9 mouse cellular contexts compared by ENCODE assay signal in the genomic region with DNA sequence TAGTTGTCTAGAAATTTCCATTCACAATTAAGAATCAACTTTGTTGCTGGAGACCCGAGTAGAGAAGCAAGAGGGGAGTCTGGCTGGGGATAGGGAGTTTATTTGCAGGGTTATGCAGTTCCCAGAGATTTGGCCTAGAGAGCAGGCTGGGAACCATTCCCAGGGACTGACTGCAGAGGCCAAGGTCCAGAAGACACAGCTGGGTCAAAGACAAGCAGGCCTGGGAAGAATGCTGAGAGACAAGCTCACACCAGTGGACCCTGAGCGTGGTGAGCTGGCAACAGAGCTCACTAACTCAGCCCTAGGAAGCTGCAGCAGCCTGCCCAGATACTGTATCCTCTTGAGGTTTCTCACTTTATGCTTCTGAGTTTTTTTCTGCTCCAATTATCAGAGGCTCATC.
DNase-seq lines count a peak whose midpoint lies in the region; TF ChIP-seq lines count a peak whose summit lies in the region.
"Had no signal": no experiment of that assay in that cellular context is flagged by ENCODE, and none has a peak within 500 bp of the region (broad histone marks: within the 10 kb centered on the region; RNA-seq: fewer than 3 reads in every experiment).

No protein-coding gene starts in this region.

- intact Hi-C loops in left cerebral cortex, postnatal 4 days (cut with DNase I) = no loop called here
- intact Hi-C loops in left cerebral cortex, adult 2 months (cut with DNase I) = no loop called here
- intact Hi-C loops in heart, postnatal 25 days (cut with DNase I) = no loop called here

- H3K27ac ChIP-seq in left cerebral cortex, adult 2 months = no peak overlapping the region
- H3K27ac ChIP-seq: hindbrain, embryonic 15.5 days had no signal

- H3K4me3 ChIP-seq in left cerebral cortex, adult 2 months = no peak overlapping the region
- H3K4me3 ChIP-seq: hindbrain, embryonic 15.5 days had no signal

- TF ChIP-seq CTCF in left cerebral cortex, adult 2 months (IDR thresholded peaks at IDR 0.05) = no peak

- DNase-seq in left cerebral cortex, postnatal 4 days = peak; percentile 21
- DNase-seq in left cerebral cortex, adult 2 months (ENCODE audit: extremely low spot score in 1 of 2, low spot score in 2 of 2) = no peak
- DNase-seq in gastrocnemius, adult 18-20 months (ENCODE audit: low spot score) = peak; percentile 54
- peak; percentile 53 for DNase-seq in heart, postnatal 25 days (ENCODE audit: low spot score)
- peak; percentile 71 for DNase-seq in skeletal muscle tissue, adult 2 months (ENCODE audit: low read depth, low spot score)
- no peak for DNase-seq in yolk sac, embryonic 10.5 days (ENCODE audit: low spot score)
- DNase-seq in frontal cortex, postnatal 10 days (ENCODE audit: low spot score in 2 of 2) = no peak
- DNase-seq: right cerebral cortex, postnatal 25 days had no signal

Comparison
In these comparisons a context has a peak if more than half of its experiments do, and no peak if none do; other contexts are left out.
1. DNase-seq: peak in left cerebral cortex, postnatal 4 days (single experiment), gastrocnemius, adult 18-20 months (single experiment), heart, postnatal 25 days (single experiment) and skeletal muscle tissue, adult 2 months (single experiment); none in left cerebral cortex, adult 2 months (0 of 2), yolk sac, embryonic 10.5 days (single experiment) and frontal cortex, postnatal 10 days (0 of 2).